Mouse (Mus musculus): Measurements from ENCODE around the gene Nt5c3b.

Gene Nt5c3b

GRCm38 (mm10) chr11:100399320-100399719, 42.3 kb downstream of the Nt5c3b start:
- DNase-seq (ENCODE audit: low read depth), result peak; percentile 92

- DNase-seq (ENCODE audit: low read depth), result no peak
Measured at GRCm38 (mm10) chr11:100398517-100398916, 43.1 kb downstream of the Nt5c3b start.

DNA sequence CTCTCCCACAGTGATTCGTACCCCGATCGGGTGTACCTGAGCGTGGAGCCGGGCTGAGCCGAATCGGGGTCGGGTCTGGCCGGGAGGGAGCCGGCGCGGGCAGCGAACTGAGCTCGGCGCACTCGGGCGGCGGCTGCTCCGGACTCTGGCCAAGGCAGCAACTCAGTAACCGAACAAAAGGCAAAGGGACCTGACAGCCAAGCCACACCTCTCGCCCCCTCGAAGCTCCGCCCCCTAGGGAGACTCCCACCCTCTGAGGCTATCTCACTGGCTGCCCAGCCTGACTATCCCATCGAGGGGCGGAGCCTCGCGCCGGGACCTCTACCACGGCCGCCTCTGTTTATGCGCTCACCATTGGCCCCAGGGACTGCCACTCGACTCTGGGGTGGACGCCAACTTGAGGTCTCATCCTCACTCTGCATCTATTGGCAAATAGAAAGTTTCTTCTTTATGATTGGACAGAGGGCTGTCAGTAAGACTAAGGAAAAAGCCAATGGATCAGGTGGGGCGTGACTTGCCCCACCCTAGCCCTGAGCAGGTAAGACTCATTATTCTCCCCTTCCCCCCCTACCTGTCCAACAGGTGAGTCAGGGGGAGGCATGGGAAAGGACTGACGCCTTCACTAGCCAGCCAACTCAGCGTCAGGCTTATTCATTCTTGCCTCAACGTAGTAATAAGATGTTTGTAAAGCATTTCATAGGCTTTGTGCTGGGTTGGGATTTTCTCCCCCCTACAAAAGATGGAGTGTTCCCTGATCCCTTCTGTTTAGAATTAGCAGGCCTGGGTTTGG, 43.8 kb downstream of the Nt5c3b start, which contains the start of gene Jup:
Jup (minus strand) TSS at position 164 of the 790 bp plus-strand sequence.
- DNase-seq (ENCODE audit: low read depth), result no peak

- no peak for DNase-seq (ENCODE audit: low read depth)
Measured at GRCm38 (mm10) chr11:100396886-100397599, 44.6 kb downstream of the Nt5c3b start.

DNA sequence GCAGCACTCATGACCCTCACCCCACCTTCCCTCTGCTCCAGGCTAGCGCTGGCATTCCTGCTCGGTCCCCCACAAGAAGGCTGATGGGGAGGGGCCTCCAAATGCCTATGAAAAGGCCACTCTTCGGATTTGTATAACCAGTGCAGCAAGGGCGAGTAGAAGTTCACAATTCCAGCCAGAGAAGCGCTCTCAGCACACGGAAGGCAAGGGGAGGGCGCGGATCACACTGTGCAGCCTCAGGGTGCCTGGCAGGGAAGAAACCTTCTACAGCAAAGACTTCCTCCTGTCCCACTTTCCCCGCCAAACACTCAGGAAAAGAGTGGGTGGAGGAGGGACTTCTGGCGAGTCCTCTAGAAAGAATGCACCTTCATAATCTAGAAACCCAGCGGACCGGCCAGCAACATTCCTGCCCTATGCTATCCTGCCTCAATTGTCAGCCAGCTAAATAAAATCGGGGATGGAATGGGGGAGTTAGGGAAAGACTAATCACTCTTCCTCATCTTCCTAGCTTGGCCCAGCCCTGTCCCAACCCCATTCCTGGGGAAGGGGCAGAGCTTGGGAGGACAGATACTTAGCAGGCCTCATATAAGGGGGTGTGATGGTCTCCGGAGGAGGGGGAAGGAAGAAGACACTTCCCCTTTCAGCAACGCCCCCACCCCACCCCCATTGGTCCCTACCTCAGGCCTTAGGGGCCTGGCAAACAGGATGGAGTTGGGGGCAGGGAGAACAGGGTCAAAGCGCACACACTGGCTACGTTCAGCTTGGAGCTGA, 45.6 kb downstream of the Nt5c3b start:
- no peak for DNase-seq (ENCODE audit: low read depth)

- peak; percentile 77 for DNase-seq (ENCODE audit: low read depth)
Measured at GRCm38 (mm10) chr11:100395200-100395599, 46.4 kb downstream of the Nt5c3b start.

GRCm38 (mm10) chr11:100394353-100395074, 47.1 kb downstream of the Nt5c3b start:
- peak; percentile 31 for DNase-seq (ENCODE audit: low read depth)

DNA sequence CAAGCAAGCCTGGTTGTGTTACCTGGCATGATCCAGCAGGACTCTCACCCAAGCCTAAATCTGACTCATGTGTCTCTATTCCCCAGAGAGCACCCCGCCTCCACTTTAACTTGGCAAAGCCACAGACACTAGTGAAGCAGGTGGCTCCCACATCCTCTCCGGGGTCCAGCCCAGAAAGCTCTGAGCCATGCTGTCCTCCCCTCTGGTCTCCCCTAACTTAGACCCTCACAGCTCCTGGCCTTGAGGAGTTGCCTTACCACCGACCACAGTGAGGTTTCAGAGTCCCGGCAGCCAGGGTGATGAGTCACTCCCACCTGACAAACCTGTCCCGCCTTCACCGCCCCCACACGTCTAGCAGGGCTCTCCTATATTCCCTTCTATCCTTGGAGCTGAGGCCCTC, 47.9 kb downstream of the Nt5c3b start:
- DNase-seq (ENCODE audit: low read depth), result peak; percentile 77

- no peak for DNase-seq (ENCODE audit: low read depth)
Measured at GRCm38 (mm10) chr11:100392958-100393357, 48.6 kb downstream of the Nt5c3b start.

DNA sequence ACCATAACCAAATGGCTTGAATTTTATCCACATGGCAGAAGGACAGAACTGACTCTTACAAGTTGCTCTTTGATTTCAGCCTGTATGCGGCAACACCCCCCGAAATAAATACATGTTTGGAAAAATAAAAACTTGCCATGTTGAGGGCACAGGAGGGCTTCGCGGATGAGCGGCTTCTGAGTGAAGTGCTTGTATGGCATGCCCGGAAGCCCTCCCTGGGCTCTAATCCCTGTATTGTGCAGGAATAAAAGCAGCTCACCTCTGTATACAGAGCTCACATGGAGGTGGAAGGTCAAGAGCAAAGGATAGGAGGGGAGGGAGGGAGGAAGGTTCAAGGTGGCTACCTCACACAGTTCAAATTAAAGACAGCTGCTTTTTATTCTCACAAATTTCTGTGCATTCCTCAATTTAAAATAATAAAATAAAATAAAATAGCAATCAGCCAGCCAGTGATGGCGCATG, 49.7 kb downstream of the Nt5c3b start:
- no peak for DNase-seq (ENCODE audit: low read depth)

GRCm38 (mm10) chr11:100391081-100391883, 50.3 kb downstream of the Nt5c3b start:
- DNase-seq (ENCODE audit: low read depth), result no peak

GRCm38 (mm10) chr11:100389931-100390445, 51.6 kb downstream of the Nt5c3b start:
- no peak for DNase-seq (ENCODE audit: low read depth)

- no peak for DNase-seq (ENCODE audit: low read depth)
Measured at GRCm38 (mm10) chr11:100388588-100388987, 53.0 kb downstream of the Nt5c3b start.

DNA sequence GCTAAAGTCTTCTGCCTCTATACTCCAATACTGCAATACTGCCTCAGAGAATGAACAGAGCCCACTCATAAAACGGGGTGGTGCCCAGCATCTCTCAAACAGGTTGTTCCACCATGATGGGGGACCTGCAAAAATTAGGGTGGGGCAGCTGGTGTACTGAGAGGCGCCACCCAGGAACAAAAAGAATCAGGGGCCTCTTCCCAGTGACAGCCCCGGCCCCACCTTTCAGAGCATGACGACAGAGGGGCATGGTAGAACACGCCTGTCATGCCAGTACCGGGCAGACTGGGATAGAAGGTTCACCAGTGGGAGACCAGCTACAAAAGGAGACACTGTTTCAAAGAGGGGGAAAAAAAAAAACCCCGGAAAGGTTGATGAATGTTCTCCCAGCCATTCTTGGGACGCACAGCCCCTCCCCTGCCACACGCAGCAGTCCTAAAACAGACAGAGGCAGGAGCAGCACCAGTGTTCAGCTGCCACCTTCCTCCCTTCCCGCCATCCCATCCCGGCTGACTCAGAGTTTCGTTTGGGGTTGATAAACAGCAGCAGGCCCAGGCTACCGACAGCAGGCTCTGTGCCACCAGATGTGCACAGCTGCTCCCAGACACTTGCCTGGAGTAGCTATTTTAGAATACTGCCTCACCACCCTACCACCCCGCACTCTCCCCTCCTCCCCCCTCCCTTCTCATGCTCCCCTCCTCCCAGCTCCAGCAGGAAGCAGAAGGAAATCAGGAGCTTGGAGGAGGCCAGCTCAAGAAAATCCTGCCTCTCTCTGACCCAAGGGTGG, 53.8 kb downstream of the Nt5c3b start:
- no peak for DNase-seq (ENCODE audit: low read depth)

DNA sequence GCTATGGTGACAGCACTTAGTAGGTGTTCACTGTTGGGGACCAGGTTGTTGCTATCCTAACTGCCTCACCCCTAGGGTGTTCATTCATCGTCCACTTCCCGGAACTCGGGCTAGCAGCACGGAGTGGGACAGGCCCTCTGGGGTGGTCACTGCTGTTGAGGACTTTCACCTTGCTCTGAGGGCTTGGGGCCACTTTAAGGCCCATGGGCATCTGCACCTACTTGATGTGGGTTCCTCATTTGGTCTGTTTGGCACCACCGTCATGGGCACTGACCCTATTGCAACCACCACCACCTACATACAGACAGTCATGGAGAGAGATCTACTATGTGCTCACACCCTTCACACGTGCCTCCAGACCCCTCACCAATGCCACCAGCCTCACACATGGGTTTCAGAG, 54.5 kb downstream of the Nt5c3b start:
- DNase-seq (ENCODE audit: low read depth), result no peak

DNA sequence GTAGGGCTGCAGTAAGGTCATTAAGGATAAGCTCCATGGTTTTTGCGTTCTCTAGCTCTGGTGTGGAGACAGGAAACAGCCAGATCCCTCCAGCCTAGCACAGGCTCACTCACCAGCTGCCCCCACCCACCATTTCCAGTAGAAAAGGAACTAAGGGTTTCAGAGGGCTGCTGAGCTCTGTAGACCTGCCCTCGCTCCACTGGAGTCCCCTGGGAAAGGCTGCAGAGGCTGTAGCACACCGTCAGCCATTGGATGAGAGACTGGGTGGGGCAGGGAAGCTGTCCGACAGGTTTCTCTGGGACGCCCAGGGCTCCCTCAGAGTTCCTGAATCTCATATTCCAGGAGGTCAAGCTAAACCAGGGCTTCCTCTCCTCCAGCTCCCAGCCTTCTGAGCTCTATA, 55.0 kb downstream of the Nt5c3b start:
- no peak for DNase-seq (ENCODE audit: low read depth)

DNA sequence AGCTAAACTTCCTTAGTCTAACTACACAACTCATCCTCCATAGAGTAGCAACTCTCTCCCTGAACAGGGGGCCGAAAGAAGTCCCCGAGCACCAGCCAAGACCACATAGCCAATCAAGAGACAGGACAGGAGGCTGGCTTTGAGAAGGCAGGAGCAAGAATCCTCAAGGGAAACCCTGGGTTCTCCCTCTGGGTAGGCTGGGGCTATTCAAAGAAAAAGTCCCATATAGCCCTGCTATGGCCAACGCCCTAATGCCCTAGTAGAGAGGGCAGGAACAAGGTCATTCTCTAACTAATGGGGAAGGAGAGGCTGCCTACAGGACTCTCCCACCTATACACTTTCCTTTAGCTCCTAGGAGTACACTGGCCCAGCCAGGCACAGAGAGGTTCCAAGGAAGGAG, 56.6 kb downstream of the Nt5c3b start:
- no peak for DNase-seq (ENCODE audit: low read depth)

DNA sequence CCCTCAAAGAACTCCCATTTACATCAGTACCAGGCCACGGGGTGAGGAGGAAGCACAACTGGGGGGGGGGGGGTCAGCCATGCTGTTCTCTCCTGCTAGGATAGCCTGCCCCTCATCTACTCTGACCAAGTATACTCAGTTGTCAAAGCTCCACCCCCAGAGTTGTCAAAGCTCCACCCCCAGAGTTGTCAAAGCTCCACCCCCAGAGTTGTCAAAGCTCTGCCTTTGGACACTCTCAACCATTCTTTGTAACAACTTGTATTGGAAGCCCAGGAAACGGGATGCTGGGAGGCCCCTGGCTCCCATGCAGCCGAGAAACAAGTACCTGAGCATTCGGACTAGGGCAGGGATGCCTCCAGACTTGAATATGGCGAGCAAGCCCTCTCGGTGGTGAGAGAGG, 58.9 kb downstream of the Nt5c3b start:
- no peak for DNase-seq (ENCODE audit: low read depth)

- DNase-seq (ENCODE audit: low read depth), result no peak
Measured at GRCm38 (mm10) chr11:100379311-100379710, 62.3 kb downstream of the Nt5c3b start.

- DNase-seq (ENCODE audit: low read depth), result no peak
Measured at GRCm38 (mm10) chr11:100378446-100378845, 63.2 kb downstream of the Nt5c3b start.
